Mouse (Mus musculus): ENCODE data around the gene Slc39a2.
"Not testable (repeated sequence)": the region's sequence is repeated elsewhere in the genome, so short reads cannot be mapped to it uniquely, and the experiment has no call there.

GRCm38 (mm10) chr14:51926930-51927329, 34.2 kb downstream of the Slc39a2 start:
- not testable (repeated sequence) for TF ChIP-seq CTCF, EP300 (IDR thresholded peaks at IDR 0.05; ENCODE audit: low read depth)

All from heart, postnatal 0 days (tissue).